Mouse (Mus musculus) thymus, adult 2 months (tissue): ENCODE measurements at regions not wholly inside any gene's neighbourhood (a gene's known extent, or its start where the extent isn't known, plus 50 kb on each side); places are given as distances from the start of the nearest gene placed in this dataset.

ENCODE experiments used
- DNase-seq: peaks from one replicate; pipeline ENCODE4 v3.0.0; 2021
- H3K27ac ChIP-seq: fragments of 200-500 bp; 2 replicates; pipeline ENCODE4 v1.5.1; 2012; ENCODE audit warnings: low read length, control low read depth; ENCODE audit not compliant: control insufficient read depth, insufficient read depth
- H3K27me3 ChIP-seq: fragments of 200-500 bp; 2 replicates; pipeline ENCODE4 v1.6.1; 2012; ENCODE audit warnings: mild to moderate bottlenecking, low read length, moderate library complexity, mixed read lengths; ENCODE audit not compliant: control insufficient read depth, insufficient read depth
- H3K36me3 ChIP-seq: fragments of 200-500 bp; 2 replicates; pipeline ENCODE4 v1.6.1; 2012; ENCODE audit warnings: mild to moderate bottlenecking, low read length, moderate library complexity; ENCODE audit not compliant: control insufficient read depth, insufficient read depth
- H3K4me1 ChIP-seq: fragments of 200-500 bp; replicated peaks from 2 replicates; pipeline ENCODE4 v1.6.1; 2012; ENCODE audit warnings: low read length; ENCODE audit not compliant: control insufficient read depth, insufficient read depth
- H3K4me3 ChIP-seq: fragments of 200-500 bp; 2 replicates; pipeline ENCODE4 v1.5.1; 2012; ENCODE audit warnings: mild to moderate bottlenecking, low read length, control low read depth, moderate library complexity; ENCODE audit not compliant: control insufficient read depth, insufficient read depth
- CTCF ChIP-seq: fragments of 200-500 bp; IDR thresholded peaks from 2 replicates; pipeline ENCODE4 v1.5.1; 2012; ENCODE audit warnings: mild to moderate bottlenecking, control low read depth, low read length, moderate library complexity, borderline replicate concordance; ENCODE audit not compliant: control insufficient read depth, poor library complexity, insufficient read depth; ENCODE audit errors: extremely low read depth
- POLR2A ChIP-seq: fragments of 200-500 bp; IDR thresholded peaks from 2 replicates; pipeline ENCODE4 v1.6.1; 2012; ENCODE audit warnings: mild to moderate bottlenecking, low read length, control low read depth, moderate library complexity; ENCODE audit not compliant: control insufficient read depth, poor library complexity, insufficient read depth; ENCODE audit errors: extremely low read depth
- WGBS: fragments of 180-500 bp; shearing (Covaris S2); methylation state at CpG from one replicate; pipeline ENCODE4 v1.1.7; 2018; 5-methylcytosine and 5-hydroxymethylcytosine counted together

DNA sequence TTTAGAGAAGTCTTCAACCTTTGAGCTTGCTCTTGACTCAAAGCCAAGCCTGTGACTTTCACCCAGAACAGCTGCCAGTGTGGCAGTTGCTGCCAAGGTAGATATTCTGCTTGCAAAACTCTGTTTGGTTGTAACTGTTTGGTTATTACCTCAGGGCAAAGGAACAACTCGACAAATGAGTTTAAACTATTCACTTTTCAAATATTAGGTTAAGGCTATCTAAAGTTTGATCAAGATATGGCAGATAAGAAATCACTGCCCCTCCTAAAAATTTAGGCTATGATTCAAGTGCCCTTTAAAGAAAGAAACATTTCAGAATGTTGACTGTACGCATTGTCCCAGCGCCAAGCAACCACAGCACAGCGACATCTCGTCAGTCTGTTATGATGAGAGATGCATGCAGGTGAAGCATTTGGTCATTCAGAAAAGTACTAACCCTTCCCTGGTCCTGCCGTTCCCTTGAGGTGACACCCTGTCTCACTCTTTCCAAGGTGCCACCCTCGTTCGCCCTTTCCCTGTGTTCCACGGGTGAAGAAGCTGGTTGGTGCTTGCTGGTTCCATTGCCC is 81.1 kb upstream of the Mbip start:
- TF ChIP-seq CTCF, result no peak
- TF ChIP-seq POLR2A, result no peak
- Histone ChIP-seq H3K36me3 (no peaks in the 10 kb centered on the region), H3K4me3 (no peak overlapping the region), H3K27me3 (no peaks in the 10 kb centered on the region), H3K27ac (no peak overlapping the region), H3K4me1 (no peaks in the 10 kb centered on the region)
- WGBS, result 89% methylated on average over 9 of the region's 9 CpGs
- no peak for DNase-seq

GRCm38 (mm10) chr12:56416106-56416505 is 70.4 kb upstream of the Mbip start:
- H3K27ac ChIP-seq, result no peak overlapping the region
- TF ChIP-seq POLR2A, result no peak
- TF ChIP-seq CTCF, result no peak
- 95% methylated on average over 7 of the region's 7 CpGs for WGBS

GRCm38 (mm10) chr12:56414861-56415765 is 69.4 kb upstream of the Mbip start:
- TF ChIP-seq CTCF (no peak), POLR2A (no peak)
- Histone ChIP-seq H3K27ac (no peak overlapping the region), H3K4me1 (no peaks in the 10 kb centered on the region), H3K36me3 (no peaks in the 10 kb centered on the region), H3K4me3 (no peak overlapping the region), H3K27me3 (no peaks in the 10 kb centered on the region)
- no peak for DNase-seq
- WGBS, result 86% methylated on average over 8 of the region's 8 CpGs

More at GRCm38 (mm10) chr12:56416106-56416505, 70.4 kb upstream of the Mbip start:
- no peak for DNase-seq
- Histone ChIP-seq H3K27me3 (no peaks in the 10 kb centered on the region), H3K4me3 (no peak overlapping the region), H3K36me3 (no peaks in the 10 kb centered on the region), H3K4me1 (no peaks in the 10 kb centered on the region)

DNA sequence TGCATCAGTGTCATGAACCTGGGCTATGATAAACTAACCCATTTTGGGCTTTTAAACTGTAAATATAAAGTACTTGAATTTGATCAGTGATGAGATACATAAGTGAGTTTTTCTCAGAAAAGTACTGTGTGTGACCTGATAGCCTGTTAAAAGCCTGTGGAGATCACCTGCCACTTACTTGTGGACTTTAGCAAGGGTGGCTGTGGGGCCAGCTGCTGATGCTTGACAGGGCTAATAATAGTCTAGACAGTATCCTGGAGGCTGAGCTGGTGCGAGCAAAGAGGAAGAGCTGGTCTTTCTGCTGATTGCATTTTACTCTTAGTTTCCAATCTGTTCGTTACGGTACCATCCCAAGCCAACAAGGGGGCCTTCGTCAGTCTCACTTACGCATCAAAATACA is 60.0 kb upstream of the Mbip start:
- DNase-seq, result no peak
- no peaks in the 10 kb centered on the region for H3K4me1 ChIP-seq
- H3K27me3 ChIP-seq, result no peaks in the 10 kb centered on the region
- no peaks in the 10 kb centered on the region for H3K36me3 ChIP-seq
- 85% methylated on average over 5 of the region's 5 CpGs for WGBS
- H3K27ac ChIP-seq, result no peak overlapping the region
- TF ChIP-seq CTCF (no peak), POLR2A (no peak)
- no peak overlapping the region for H3K4me3 ChIP-seq

GRCm38 (mm10) chr12:56404833-56405232 is 59.1 kb upstream of the Mbip start:
- Histone ChIP-seq H3K27me3 (no peaks in the 10 kb centered on the region), H3K27ac (no peak overlapping the region), H3K4me1 (no peaks in the 10 kb centered on the region), H3K4me3 (no peak overlapping the region), H3K36me3 (no peaks in the 10 kb centered on the region)
- no peak for TF ChIP-seq POLR2A
- TF ChIP-seq CTCF, result no peak
- WGBS, result 33% methylated on average over 4 of the region's 4 CpGs
- peak; percentile 22 for DNase-seq

GRCm38 (mm10) chr12:56404262-56404661 is 58.6 kb upstream of the Mbip start:
- 86% methylated on average over 2 of the region's 2 CpGs for WGBS
- Histone ChIP-seq H3K27ac (no peak overlapping the region), H3K27me3 (no peaks in the 10 kb centered on the region), H3K4me1 (no peaks in the 10 kb centered on the region), H3K4me3 (no peak overlapping the region), H3K36me3 (no peaks in the 10 kb centered on the region)
- DNase-seq, result no peak
- TF ChIP-seq CTCF, result no peak
- no peak for TF ChIP-seq POLR2A

- no peak overlapping the region for H3K4me3 ChIP-seq
- H3K4me1 ChIP-seq, result no peaks in the 10 kb centered on the region
- H3K27me3 ChIP-seq, result no peaks in the 10 kb centered on the region
- TF ChIP-seq CTCF, result no peak
- no peak for TF ChIP-seq POLR2A
- H3K27ac ChIP-seq, result no peak overlapping the region
- H3K36me3 ChIP-seq, result no peaks in the 10 kb centered on the region
- DNase-seq, result no peak
- WGBS, result 76% methylated on average over 6 of the region's 6 CpGs
Observed at GRCm38 (mm10) chr12:56403626-56404025, 57.9 kb upstream of the Mbip start.
